Mouse (Mus musculus) A20 (cell line): ENCODE data around the gene Itgav.
A peak's percentile ranks its signal among the peaks of the same experiment; 100 is the strongest.

Experiments used
- DNase-seq: peaks from one replicate; pipeline ENCODE4 v3.0.0-alpha.2; 2011; ENCODE audit warnings: low read depth, low spot score

The Itgav gene

DNA sequence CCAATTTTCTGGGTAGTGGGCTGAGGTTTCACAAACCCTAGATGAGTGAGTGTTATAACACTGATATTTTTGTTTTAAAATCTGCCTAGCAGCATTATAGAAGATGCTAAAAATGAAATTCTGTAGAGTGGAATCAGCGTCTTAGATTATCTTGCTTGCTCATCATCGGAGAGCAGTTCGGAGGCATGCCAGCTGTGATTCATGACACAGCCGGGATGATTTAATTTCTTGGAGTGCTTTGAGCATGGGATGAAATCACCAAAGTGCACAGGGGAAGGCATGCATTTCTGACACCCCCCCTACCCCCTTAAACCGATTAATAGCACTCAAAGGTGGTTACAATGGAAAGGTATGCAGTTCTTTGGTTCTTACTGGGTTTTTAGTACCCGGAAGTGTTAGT, 89.8 kb downstream of the Itgav start:
- no peak for DNase-seq

DNA sequence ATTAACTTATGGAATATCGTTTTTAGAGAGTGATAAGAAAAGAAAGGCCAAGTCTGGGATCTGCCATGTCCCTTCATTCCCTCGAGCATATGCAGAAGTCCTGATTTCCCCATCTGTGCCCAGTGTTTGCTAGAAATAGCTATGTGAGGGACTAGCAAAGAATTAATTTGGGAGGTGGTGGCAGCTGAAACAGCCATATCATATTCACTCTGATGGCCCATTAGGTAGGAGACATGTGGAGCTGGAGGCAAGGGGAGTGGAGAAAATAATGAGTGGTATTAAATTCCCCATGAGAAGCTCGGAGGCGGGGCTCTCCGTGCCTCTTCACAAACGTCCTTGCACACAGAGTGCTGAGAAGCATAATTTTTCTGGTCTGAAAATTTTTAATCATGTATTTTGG, 92.0 kb downstream of the Itgav start:
- DNase-seq, result no peak

DNA sequence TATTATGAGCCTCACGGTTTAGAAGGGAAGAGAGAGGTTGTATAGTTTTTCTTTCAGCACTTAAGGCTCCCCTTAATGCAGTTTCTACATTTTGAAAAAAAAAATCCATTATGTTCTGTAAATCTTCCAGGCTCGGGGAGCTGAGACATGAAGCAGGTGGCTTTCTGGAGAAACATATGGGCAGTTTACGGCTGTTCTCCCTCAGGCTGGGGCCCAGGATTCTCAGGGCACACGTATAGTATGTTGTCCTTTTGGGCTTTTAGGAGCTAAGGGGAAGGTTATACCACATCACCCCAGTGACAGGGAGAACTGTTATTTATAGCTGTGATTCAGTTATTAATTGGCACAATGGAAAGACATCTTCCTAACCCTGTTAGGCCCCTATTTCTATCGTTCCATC, 101.0 kb downstream of the Itgav start:
- no peak for DNase-seq

DNA sequence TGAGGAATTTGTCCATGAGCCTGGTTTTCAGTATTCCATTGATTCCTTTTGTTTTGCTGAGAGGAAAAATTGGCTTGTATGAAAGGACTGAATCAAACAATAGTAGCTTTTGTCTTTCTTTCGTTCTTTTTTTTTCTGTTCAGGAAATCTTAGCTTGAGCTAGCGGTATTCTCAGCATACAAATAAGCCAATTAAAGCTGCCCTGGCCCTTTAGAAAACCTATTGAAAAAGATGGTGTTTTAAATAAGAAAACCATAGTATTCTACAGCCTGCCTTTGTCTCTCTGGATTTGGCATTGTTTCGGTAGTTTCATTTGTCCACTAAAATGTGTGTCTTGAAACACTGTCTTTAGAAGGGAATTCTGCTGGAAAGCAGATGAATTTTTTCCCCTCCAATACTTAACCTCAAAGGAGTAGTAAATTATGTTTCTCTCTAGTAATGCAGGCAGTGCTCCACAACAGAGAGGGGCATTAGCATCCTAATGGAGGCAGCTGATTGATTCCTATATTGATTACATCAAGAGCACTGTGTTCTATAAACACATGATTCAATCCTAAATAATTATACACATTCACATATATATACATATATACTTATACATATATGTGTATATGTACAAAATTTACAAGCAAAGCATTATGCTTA, 104.8 kb downstream of the Itgav start:
- no peak for DNase-seq

DNA sequence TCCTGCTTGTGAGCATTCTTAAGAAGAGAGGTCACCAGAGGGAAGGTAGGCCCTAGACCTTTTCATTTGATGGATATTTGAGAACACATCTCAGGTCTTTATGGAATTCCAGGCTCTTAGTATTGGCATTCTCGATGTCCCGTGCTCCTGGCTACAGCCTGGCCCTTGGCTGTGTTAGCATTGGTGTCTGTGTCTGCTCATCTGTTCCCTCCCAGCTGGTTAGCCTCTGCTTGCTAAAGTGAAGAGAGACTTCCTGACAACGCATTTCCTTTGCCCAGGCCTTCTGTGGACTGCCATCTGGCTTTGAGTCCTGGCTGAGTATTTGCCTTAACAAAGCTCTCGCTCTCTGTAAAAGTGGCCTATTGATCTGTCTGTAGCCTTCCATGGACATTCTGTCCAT, 108.7 kb downstream of the Itgav start:
- no peak for DNase-seq

DNA sequence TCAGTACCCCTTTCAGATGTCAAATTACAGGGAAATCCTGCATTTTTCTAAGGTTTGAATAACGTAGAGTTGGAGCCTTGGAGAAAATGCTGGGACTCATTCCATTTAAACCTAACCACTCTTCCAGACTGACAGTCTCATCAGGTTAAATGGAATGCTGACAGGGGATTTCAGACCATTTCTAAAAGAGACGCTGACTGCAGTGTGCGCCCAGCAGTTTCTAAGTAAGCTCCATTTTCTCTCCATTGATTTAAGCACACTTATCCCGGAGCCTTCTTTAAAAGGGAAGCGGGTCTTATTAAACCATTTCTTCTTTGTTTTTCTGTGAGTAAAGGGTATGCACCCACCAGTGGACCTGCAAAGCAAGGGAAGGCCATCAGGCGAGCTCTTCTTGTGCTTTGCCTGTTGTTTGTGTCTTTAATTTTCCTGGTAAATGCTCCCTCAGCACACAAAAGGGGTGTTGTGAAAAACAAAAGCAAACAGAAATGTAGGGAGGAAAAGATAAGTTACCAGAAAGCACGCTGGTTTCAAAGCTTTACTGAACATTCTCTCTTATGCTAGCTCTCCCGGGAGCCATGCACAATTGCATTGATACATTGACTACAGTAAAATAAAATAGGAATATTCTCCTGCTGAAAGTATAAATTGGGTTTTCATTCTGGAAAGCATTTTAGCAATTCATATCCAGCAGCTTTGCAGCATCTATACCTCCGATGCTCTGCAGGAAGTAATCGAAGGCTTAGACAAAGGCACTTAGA, 111.3 kb downstream of the Itgav start:
- no peak for DNase-seq

DNA sequence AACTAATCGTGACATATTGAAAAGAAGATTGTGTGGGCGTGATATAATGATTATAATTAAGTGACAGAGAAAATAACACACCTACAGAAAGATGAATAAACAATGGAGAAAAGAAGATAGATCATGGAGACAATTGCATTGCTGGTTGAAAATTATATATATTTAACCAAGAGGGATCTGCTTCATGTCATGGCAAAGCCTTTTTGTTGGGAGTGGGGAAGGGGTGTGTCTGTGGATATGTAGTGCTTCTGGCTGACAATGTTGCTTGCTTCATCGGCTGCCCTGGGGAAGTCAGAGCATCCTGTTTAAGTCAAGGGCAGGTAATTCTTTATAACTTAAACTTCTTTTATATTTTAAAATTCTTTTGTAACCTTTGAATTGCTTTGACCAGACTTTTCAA, 124.3 kb downstream of the Itgav start:
- DNase-seq, result no peak

DNA sequence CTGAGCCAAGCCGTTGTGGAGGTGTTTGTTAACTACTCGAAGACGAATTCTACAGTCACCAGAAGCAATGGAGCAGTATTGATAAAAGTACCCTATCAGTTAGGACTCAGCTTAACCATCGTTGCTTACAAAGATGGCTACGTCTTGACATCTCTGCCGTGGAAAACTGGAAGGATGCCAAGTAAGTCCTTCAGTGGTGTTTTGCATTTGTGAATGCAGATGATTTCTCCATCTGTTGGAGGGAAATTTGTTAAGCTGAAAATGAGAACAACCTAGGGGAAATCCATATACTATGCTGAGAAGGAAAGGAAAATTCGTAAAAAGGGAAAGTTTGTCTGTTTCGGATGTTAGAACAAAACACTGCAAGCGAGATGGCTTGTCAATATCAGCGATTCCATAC, 129.2 kb downstream of the Itgav start:
- DNase-seq, result no peak

DNA sequence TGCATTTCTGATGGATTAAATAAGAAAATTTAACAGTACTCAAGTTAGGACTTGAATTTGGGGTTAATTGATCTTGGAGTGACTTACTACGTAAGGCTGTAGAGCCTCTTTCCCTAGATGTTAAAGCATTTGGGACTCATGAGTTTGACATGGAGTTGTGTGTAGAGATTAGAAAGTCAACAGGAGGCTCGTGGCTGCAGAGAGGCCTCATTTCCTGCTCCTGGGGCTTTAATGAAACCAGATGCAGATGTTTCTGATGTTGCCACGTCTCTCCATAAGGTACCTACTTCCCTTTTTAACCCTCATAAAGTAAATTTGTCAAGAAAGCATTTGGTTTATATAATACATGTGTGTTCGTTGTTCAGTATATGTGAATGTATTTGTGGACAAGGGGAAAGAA, 132.0 kb downstream of the Itgav start:
- DNase-seq, result peak; percentile 66
